Mouse (Mus musculus) hindbrain, embryonic 14.5 days (tissue): ENCODE measurements around the gene Psmc5. TPM values are rescaled to one million over a fixed set of nuclear protein-coding genes. Genes with fewer than 3 reads are reported as not detected.
A peak's percentile ranks its signal among the peaks of the same experiment; 100 is the strongest.

Experiments
- ATAC-seq: fragments of 200-750 bp; cut with Nextera tagmentation; 2 replicates; pipeline ENCODE4 v1.8.0; 2017; ENCODE audit warnings: moderate number of reproducible peaks, mild to moderate bottlenecking, moderate TSS enrichment, moderate library complexity; ENCODE audit not compliant: low FRiP score
- DNase-seq: peaks from one replicate; pipeline ENCODE4 v3.0.0-alpha.2; 2015; ENCODE audit warnings: low spot score
- H3K27ac ChIP-seq: fragments of 300-500 bp; sonication (generic); 2 replicates; pipeline ENCODE4 v1.5.1; 2014; ENCODE audit warnings: mild to moderate bottlenecking, moderate library complexity
- H3K27me3 ChIP-seq: fragments of 300-500 bp; sonication (generic); 2 replicates; pipeline ENCODE4 v1.6.1; 2014; ENCODE audit warnings: mild to moderate bottlenecking, low read length, mixed read lengths; ENCODE audit not compliant: control insufficient read depth, insufficient read depth
- H3K36me3 ChIP-seq: fragments of 300-500 bp; sonication (generic); replicated peaks from 2 replicates; pipeline ENCODE4 v1.6.1; 2014; ENCODE audit not compliant: control insufficient read depth, insufficient read depth
- H3K4me1 ChIP-seq: fragments of 300-500 bp; sonication (generic); replicated peaks from 2 replicates; pipeline ENCODE4 v1.6.1; 2014; ENCODE audit warnings: antibody characterized with exemption, low read length, mixed read lengths; ENCODE audit not compliant: control insufficient read depth, insufficient read depth
- H3K4me2 ChIP-seq: fragments of 300-500 bp; sonication (generic); replicated peaks from 2 replicates; pipeline ENCODE4 v1.6.1; 2014; ENCODE audit warnings: mild to moderate bottlenecking, moderate library complexity
- H3K4me3 ChIP-seq: fragments of 300-500 bp; sonication (generic); replicated peaks from 2 replicates; pipeline ENCODE4 v1.5.1; 2014; ENCODE audit warnings: mild to moderate bottlenecking, low read length
- H3K9ac ChIP-seq: fragments of 300-500 bp; sonication (generic); 2 replicates; pipeline ENCODE4 v1.6.1; 2014
- H3K9me3 ChIP-seq: fragments of 300-500 bp; sonication (generic); 2 replicates; pipeline ENCODE4 v1.6.1; 2016; ENCODE audit warnings: low read length; ENCODE audit not compliant: control insufficient read depth
- WGBS: fragments of 180-500 bp; shearing (Covaris S2); extraction: QIAGEN DNeasy Blood & Tissue Kit; methylation state at CpG from one replicate; pipeline ENCODE4 v1.1.7; 2014; 5-methylcytosine and 5-hydroxymethylcytosine counted together
- polyA plus RNA-seq: library from polyadenylated mRNA; unstranded; fragments of >200 nt; fragmentation: Nextera tagmentation; extraction: Ambion mirVana; gene quantifications from 2 replicates; pipeline ENCODE4 v1.2.1, GENCODE M21; 2014

The Psmc5 gene
- polyA plus RNA-seq, 1 experiment from 2014 or later = 287 TPM

DNA sequence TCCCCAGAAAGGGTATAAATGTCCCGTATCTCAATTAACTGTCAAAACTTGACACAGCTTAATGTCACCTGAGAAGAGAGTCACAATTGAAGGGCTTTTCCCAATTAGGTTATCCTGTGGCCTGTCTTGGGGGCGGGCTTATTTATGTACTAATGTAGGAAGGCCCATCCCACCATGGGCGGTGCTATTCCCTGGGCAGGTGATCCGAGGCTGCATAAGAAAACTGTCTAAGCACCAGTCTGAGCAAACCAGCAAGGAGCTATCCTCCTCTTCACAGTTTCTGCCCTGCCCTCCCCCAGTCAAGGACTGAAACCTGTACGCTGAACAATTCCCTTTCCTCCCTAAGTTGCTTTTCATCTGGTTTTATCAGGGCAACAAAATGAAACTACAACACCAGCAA is 34.4 kb downstream of the Psmc5 start:
- H3K36me3 ChIP-seq = no peaks in the 10 kb centered on the region
- no peak for ATAC-seq

GRCm38 (mm10) chr11:106291861-106292260 is 35.9 kb downstream of the Psmc5 start:
- Histone ChIP-seq H3K9me3 (no peaks in the 10 kb centered on the region), H3K36me3 (no peaks in the 10 kb centered on the region), H3K4me3 (no peak overlapping the region), H3K4me1 (no peaks in the 10 kb centered on the region), H3K27me3 (no peaks in the 10 kb centered on the region; the same call in 1 of the 2 replicates), H3K27ac (no peak overlapping the region), H3K4me2 (no peak overlapping the region), H3K9ac (no peak overlapping the region)
- DNase-seq (no peak), ATAC-seq (no peak)
- 89% methylated on average over 2 of the region's 2 CpGs for WGBS

More for the DNA sequence above, 34.4 kb downstream of the Psmc5 start:
- DNase-seq = no peak
- Histone ChIP-seq H3K27ac (no peak overlapping the region), H3K27me3 (no peaks in the 10 kb centered on the region; the same call in 1 of the 2 replicates), H3K9ac (no peak overlapping the region), H3K4me2 (no peak overlapping the region), H3K9me3 (no peaks in the 10 kb centered on the region), H3K4me3 (no peak overlapping the region), H3K4me1 (no peaks in the 10 kb centered on the region)
- 93% methylated on average over 5 of the region's 5 CpGs for WGBS

GRCm38 (mm10) chr11:106301765-106302164 is 45.8 kb downstream of the Psmc5 start, which contains the start of gene Gh:
Gene Gh (minus strand): TSS chr11:106301865.
- WGBS = 87% methylated on average over 9 of the region's 9 CpGs
- Histone ChIP-seq H3K4me1 (no peaks in the 10 kb centered on the region), H3K4me2 (no peak within 1 kb of the TSS), H3K4me3 (no peak within 1 kb of the TSS), H3K27me3 (no peaks in the 10 kb centered on the region), H3K9me3 (no peaks in the 10 kb centered on the region), H3K9ac (no peak within 1 kb of the TSS), H3K36me3 (no peaks in the 10 kb centered on the region), H3K27ac (no peak within 1 kb of the TSS)
- ATAC-seq (no peak), DNase-seq (no peak)

DNA sequence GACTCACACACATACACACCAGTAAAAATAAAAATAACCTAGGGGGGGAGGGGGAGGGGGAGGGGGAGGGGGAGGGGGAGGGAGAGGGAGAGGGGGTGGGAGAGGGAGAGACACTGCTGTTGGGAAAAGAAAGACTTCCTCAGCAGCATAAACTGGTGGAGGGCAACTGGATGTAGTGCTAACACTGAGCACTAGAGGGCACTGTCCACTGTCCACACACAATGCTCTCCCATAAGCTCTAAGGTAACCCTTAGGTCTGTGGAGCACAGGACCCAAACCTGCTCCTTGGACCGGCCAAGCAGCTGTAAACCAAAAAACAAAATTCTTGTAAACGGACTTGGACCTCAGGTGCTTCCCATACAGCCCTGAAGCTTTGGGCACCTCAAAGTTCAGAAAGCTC is 46.7 kb downstream of the Psmc5 start:
- no peaks in the 10 kb centered on the region for H3K36me3 ChIP-seq
- H3K4me1 ChIP-seq = no peaks in the 10 kb centered on the region
- H3K27ac ChIP-seq = no peak overlapping the region
- H3K9ac ChIP-seq = no peak overlapping the region
- H3K27me3 ChIP-seq = no peaks in the 10 kb centered on the region
- H3K4me2 ChIP-seq = no peak overlapping the region
- peak; percentile 70 for DNase-seq
- no peaks in the 10 kb centered on the region for H3K9me3 ChIP-seq
- ATAC-seq = no peak; the same call in 1 of the 2 replicates
- H3K4me3 ChIP-seq = no peak overlapping the region
- WGBS = 41% methylated on average over 2 of the region's 2 CpGs

- WGBS = 81% methylated on average over 10 of the region's 10 CpGs
- Histone ChIP-seq H3K27me3 (no peaks in the 10 kb centered on the region), H3K4me3 (no peak overlapping the region), H3K36me3 (no peaks in the 10 kb centered on the region), H3K9me3 (no peaks in the 10 kb centered on the region), H3K4me1 (no peaks in the 10 kb centered on the region), H3K27ac (no peak overlapping the region), H3K9ac (no peak overlapping the region), H3K4me2 (no peak overlapping the region)
- ATAC-seq (no peak), DNase-seq (no peak)
Measured at GRCm38 (mm10) chr11:106305348-106306064, 49.6 kb downstream of the Psmc5 start.

DNA sequence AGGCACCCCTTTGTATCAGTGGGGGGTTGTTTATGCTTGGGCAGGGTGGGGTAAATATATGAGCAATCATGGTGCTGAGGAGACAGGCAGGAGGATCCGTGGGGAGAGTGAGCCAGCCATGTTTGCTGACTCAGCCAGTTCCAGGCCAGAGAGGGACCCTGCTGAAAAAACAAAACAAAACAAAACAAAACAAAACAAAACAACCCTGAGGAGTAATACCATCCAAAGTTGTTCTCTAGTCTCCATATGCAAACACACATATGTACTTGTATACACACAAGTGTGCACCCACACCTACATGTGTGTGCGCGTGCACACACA is 50.1 kb downstream of the Psmc5 start:
- 83% methylated on average over 3 of the region's 3 CpGs for WGBS
- Histone ChIP-seq H3K9ac (no peak overlapping the region), H3K27ac (no peak overlapping the region), H3K4me2 (no peak overlapping the region), H3K36me3 (no peaks in the 10 kb centered on the region), H3K4me1 (no peaks in the 10 kb centered on the region), H3K4me3 (no peak overlapping the region), H3K27me3 (no peaks in the 10 kb centered on the region), H3K9me3 (no peaks in the 10 kb centered on the region)
- no peak for DNase-seq
- no peak for ATAC-seq

GRCm38 (mm10) chr11:106306758-106307157 is 50.8 kb downstream of the Psmc5 start:
- no peaks in the 10 kb centered on the region for H3K27me3 ChIP-seq
- ATAC-seq (no peak), DNase-seq (no peak)
- no peaks in the 10 kb centered on the region for H3K4me1 ChIP-seq
- H3K4me3 ChIP-seq = no peak overlapping the region
- H3K9me3 ChIP-seq = no peaks in the 10 kb centered on the region
- no peak overlapping the region for H3K9ac ChIP-seq
- H3K27ac ChIP-seq = no peak overlapping the region
- no peak overlapping the region for H3K4me2 ChIP-seq
- no peaks in the 10 kb centered on the region for H3K36me3 ChIP-seq
- 86% methylated on average over 9 of the region's 9 CpGs for WGBS

GRCm38 (mm10) chr11:106307432-106307831 is 51.5 kb downstream of the Psmc5 start:
- Histone ChIP-seq H3K4me2 (no peak overlapping the region), H3K4me1 (no peaks in the 10 kb centered on the region), H3K36me3 (no peaks in the 10 kb centered on the region), H3K9ac (no peak overlapping the region), H3K9me3 (no peaks in the 10 kb centered on the region), H3K4me3 (no peak overlapping the region), H3K27me3 (no peaks in the 10 kb centered on the region), H3K27ac (no peak overlapping the region)
- ATAC-seq (no peak), DNase-seq (no peak)
- WGBS = 91% methylated on average over 5 of the region's 5 CpGs

DNA sequence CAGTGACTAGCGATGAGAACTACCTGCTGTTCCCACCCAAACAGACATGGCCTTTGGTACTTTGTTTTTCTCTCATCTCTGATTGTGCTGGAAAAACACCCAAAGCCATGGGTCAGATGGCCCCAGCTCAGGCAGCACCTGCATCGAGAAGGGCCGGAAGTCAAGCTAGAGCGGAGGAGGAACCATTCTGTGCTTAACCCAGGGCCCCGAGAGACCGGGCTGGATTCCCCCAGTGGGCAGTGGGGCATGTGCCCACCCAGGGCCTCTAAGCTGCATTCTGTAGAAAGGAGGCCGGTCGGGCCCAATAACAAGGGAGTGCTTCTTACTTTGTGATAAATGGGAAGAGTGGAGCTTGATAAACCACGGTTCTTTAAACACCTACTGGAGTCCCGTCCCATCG is 52.2 kb downstream of the Psmc5 start:
- no peak overlapping the region for H3K9ac ChIP-seq
- no peaks in the 10 kb centered on the region for H3K9me3 ChIP-seq
- DNase-seq (no peak), ATAC-seq (no peak)
- H3K4me1 ChIP-seq = no peaks in the 10 kb centered on the region
- no peak overlapping the region for H3K27ac ChIP-seq
- no peaks in the 10 kb centered on the region for H3K36me3 ChIP-seq
- H3K27me3 ChIP-seq = no peaks in the 10 kb centered on the region
- H3K4me3 ChIP-seq = no peak overlapping the region
- WGBS = 84% methylated on average over 11 of the region's 11 CpGs
- H3K4me2 ChIP-seq = no peak overlapping the region

GRCm38 (mm10) chr11:106310123-106310522 is 54.2 kb downstream of the Psmc5 start:
- H3K27me3 ChIP-seq = no peaks in the 10 kb centered on the region
- WGBS = 73% methylated on average over 5 of the region's 5 CpGs
- no peak overlapping the region for H3K27ac ChIP-seq
- no peak for DNase-seq
- H3K4me2 ChIP-seq = no peak overlapping the region
- no peaks in the 10 kb centered on the region for H3K36me3 ChIP-seq
- no peak overlapping the region for H3K9ac ChIP-seq
- H3K4me1 ChIP-seq = no peaks in the 10 kb centered on the region
- no peak overlapping the region for H3K4me3 ChIP-seq
- no peaks in the 10 kb centered on the region for H3K9me3 ChIP-seq
- no peak for ATAC-seq
